In genomic region chr3:87153038-87153437, GRCm38 (mm10) we compare ENCODE assay signal across 8 mouse cellular contexts. TPM values are rescaled to one million over a fixed set of nuclear protein-coding genes. Genes with fewer than 3 reads are reported as not detected.
A peak's percentile ranks its signal among the peaks of the same experiment; 100 is the strongest.
DNase-seq lines count a peak whose midpoint lies in the region; ATAC-seq and TF ChIP-seq lines count a peak whose summit lies in the region.

No protein-coding gene starts in this region.

- DNase-seq in heart, postnatal 4 days = no peak
- peak; percentile 50 for DNase-seq in brain, adult 2 months (ENCODE audit: low read depth, low spot score)
- DNase-seq in heart, postnatal 0 days (ENCODE audit: low spot score) = no peak
- no peak for DNase-seq in spleen, postnatal 4 days (ENCODE audit: low spot score in 2 of 2)
- DNase-seq in cerebellum, adult 9-10 months = no peak

- no peaks in the 10 kb centered on the region for H3K27me3 ChIP-seq in heart, embryonic 14.5 days (ENCODE audit: control insufficient read depth, insufficient read depth, low read length)
- no peaks in the 10 kb centered on the region for H3K27me3 ChIP-seq in heart, postnatal 0 days (ENCODE audit: control insufficient read depth, insufficient read depth, low read length)
- H3K27me3 ChIP-seq in midbrain, embryonic 12.5 days = no peaks in the 10 kb centered on the region

- no peak for TF ChIP-seq EP300 in heart, postnatal 0 days (IDR thresholded peaks at IDR 0.05; ENCODE audit: low read depth)

- H3K9me3 ChIP-seq in heart, embryonic 14.5 days (ENCODE audit: control insufficient read depth, low read length) = no peaks in the 10 kb centered on the region
- no peaks in the 10 kb centered on the region for H3K9me3 ChIP-seq in heart, postnatal 0 days (replicated peaks; ENCODE audit: control insufficient read depth, low read length)
- H3K9me3 ChIP-seq in midbrain, embryonic 12.5 days = no peaks in the 10 kb centered on the region

- H3K27ac ChIP-seq in heart, embryonic 14.5 days (replicated peaks in 1 of 2; ENCODE audit: control insufficient read depth in 1 of 2, insufficient read depth in 1 of 2, low read depth in 2 of 2, low read length in 2 of 2) = peak overlapping the region; percentile 2 to 99; a peak in 3 of 4 replicates
- H3K27ac ChIP-seq in heart, postnatal 0 days (ENCODE audit: low read depth) = peak overlapping the region; percentile 93
- H3K27ac ChIP-seq in midbrain, embryonic 12.5 days (replicated peaks) = peak overlapping the region; percentile 49

- H3K4me2 ChIP-seq in heart, embryonic 14.5 days (ENCODE audit: low read length) = no peak overlapping the region
- no peak overlapping the region for H3K4me2 ChIP-seq in heart, postnatal 0 days (ENCODE audit: low read depth, low read length)
- no peak overlapping the region for H3K4me2 ChIP-seq in midbrain, embryonic 12.5 days (replicated peaks)

- H3K4me3 ChIP-seq in heart, embryonic 14.5 days (ENCODE audit: control insufficient read depth in 1 of 2, insufficient read depth in 1 of 2, low read depth in 1 of 2, low read length in 2 of 2) = no peak overlapping the region
- no peak overlapping the region for H3K4me3 ChIP-seq in heart, postnatal 0 days (ENCODE audit: low read depth, low read length)
- no peak overlapping the region for H3K4me3 ChIP-seq in midbrain, embryonic 12.5 days

- H3K9ac ChIP-seq in heart, embryonic 14.5 days (ENCODE audit: low read length) = no peak overlapping the region
- H3K9ac ChIP-seq in heart, postnatal 0 days (replicated peaks; ENCODE audit: low read depth, low read length) = no peak overlapping the region
- H3K9ac ChIP-seq in midbrain, embryonic 12.5 days (replicated peaks) = no peak overlapping the region

- TF ChIP-seq CTCF in heart, postnatal 0 days (IDR thresholded peaks at IDR 0.05; ENCODE audit: low read depth) = no peak

- peaks cover 62 to 79% of the 10 kb centered on the region in 2 experiments for H3K4me1 ChIP-seq in heart, embryonic 14.5 days (ENCODE audit: control insufficient read depth in 2 of 2, insufficient read depth in 2 of 2, low read length in 2 of 2)
- H3K4me1 ChIP-seq in heart, postnatal 0 days (ENCODE audit: control insufficient read depth, insufficient read depth) = peaks cover 53% of the 10 kb centered on the region
- peaks cover 72% of the 10 kb centered on the region for H3K4me1 ChIP-seq in midbrain, embryonic 12.5 days

- no peak for ATAC-seq in heart, embryonic 14.5 days (ENCODE audit: insufficient number of reproducible peaks, insufficient read depth, low FRiP score, low read depth)
- no peak for ATAC-seq in heart, postnatal 0 days (ENCODE audit: insufficient read depth, low read depth)
- ATAC-seq in midbrain, embryonic 12.5 days (ENCODE audit: low FRiP score, low read depth) = no peak
- ATAC-seq in megakaryocyte, adult 5-6 weeks (ENCODE audit: poor library complexity, severe bottlenecking) = no peak

- 23% methylated on average over 2 of the region's 2 CpGs for WGBS in heart, embryonic 14.5 days
- WGBS in heart, postnatal 0 days = 21% methylated on average over 2 of the region's 2 CpGs
- WGBS in midbrain, embryonic 12.5 days = 11% methylated on average over 2 of the region's 2 CpGs

- H3K36me3 ChIP-seq in heart, embryonic 14.5 days (ENCODE audit: control insufficient read depth, insufficient read depth, low read length) = peaks cover 5% of the 10 kb centered on the region; the same call in 1 of the 2 replicates
- no peaks in the 10 kb centered on the region for H3K36me3 ChIP-seq in heart, postnatal 0 days (replicated peaks; ENCODE audit: control insufficient read depth, insufficient read depth, low read length)
- no peaks in the 10 kb centered on the region for H3K36me3 ChIP-seq in midbrain, embryonic 12.5 days

RNA-seq across cellular contexts. Expression of gene Kirrel, which starts 21.5 kb away (rescaled TPM):
- polyA plus RNA-seq in heart, embryonic 14.5 days (2014; fragmentation: Nextera tagmentation; extraction: Ambion mirVana) = 6.1 and 7.3 TPM in 2 replicates
- total RNA-seq in heart, postnatal 4 days (2021) = 10 to 100 TPM; 19.5 to 19.6 TPM
- 13.9 and 23.2 TPM in 2 replicates for total RNA-seq in heart, postnatal 0 days (2014; rRNA removed; ENCODE audit: low replicate concordance)
- 2.6 and 3.5 TPM in 2 replicates for polyA plus RNA-seq in heart, postnatal 0 days (2015; fragmentation: Nextera tagmentation; extraction: Ambion mirVana)
- polyA plus RNA-seq in midbrain, embryonic 12.5 days (2016; fragmentation: Nextera tagmentation; extraction: Ambion mirVana) = 12.9 and 13.5 TPM in 2 replicates
- total RNA-seq in megakaryocyte, adult 5-6 weeks (2015) = 0.11 and 0.14 TPM in 2 replicates
- total RNA-seq in megakaryocyte, adult 5-6 weeks (2017) = 0.16 TPM in 1 of 2 replicates, not detected in the other

Comparison
In these comparisons a context has a peak if more than half of its experiments do, and no peak if none do; other contexts are left out.
1. RNA of gene Kirrel, which starts 21.5 kb away (total RNA-seq): 19.5 to 19.6 TPM in heart, postnatal 4 days and 13.9 to 23.2 TPM in heart, postnatal 0 days; 0.11 to 0.16 TPM in megakaryocyte, adult 5-6 weeks; every median in the first group is over 10 times any median in the second.
2. Peak in every context shown above with its lines, with median percentiles within 50 percentile points of each other: H3K27ac ChIP-seq.